Mouse (Mus musculus) CH12F3 (cell line): ENCODE results near the gene Ttc7b.

Source experiments
- in situ Hi-C: fragments of 300-500 bp; cut with MboI; formaldehyde crosslinking; loops from 2 replicates; pipeline ENCODE4 v1.14.3; 2020; ENCODE audit warnings: low sequenced_read_pairs

Gene Ttc7b

DNA sequence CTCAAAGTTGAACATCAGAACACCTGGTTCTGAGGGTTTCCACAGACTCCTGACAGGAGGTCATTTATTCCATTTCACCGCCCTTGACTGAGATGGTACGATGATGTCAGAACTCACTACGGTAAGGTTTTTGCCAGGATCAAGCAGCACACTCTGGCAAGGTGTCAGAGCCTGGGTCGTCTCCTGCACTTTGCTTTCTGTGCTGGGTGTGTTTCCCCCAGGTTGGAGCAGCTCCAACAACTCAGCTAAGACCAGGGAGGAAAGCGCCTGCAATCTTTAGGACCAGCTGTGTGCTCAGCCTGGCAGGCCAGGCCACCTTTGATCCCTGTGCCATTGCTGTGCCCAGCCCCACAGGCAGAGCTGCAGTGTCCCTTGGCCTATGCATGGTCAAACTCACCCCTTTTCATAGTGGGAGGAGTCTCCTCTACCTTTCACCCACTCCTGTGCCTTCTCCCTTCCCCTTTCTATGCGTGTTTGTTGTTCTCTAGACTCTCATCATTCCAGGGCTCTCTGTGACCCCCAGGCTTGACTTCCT lies 98.3 kb downstream of the Ttc7b start:
- in situ Hi-C loops, result no loop called here

DNA sequence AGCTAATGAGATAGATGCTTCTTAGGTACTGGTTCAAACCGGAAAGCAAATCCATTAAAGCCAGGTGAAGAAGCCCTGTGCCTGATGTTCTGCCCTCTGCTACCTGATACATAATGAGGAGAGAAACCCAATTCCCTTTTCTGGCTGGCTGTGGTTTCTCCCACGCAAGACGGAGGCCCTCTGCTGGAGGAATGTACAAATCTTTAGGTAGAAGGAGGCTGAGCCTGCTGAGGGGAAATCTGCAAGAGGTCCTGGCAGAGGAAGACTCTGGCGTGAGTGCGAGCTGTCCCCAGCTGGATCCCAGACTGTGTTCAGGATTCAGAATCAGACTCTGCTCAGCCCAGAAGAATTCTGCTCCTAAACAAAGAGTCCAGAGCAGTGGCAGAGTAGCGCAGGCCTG lies 99.1 kb downstream of the Ttc7b start:
- in situ Hi-C loops, result no loop called here

DNA sequence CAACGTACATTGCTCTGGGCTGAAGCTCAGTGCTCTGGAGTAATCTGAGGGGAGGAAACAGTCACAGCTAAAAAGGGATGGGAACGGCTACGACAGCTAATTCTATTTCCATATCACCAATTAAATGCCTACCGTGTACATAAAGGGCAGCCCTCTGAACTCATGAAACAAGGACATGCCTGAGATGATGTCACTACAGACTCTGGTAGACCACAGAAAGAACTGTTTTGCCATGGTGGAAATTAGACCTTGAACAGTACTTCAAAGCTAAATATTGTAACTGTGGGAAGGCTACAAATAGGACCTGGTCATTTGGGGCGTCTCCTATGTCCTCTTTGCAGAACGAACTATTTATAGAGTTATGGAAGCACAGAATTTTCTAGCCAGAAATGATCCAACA lies 99.7 kb downstream of the Ttc7b start:
- in situ Hi-C loops, result no loop called here

DNA sequence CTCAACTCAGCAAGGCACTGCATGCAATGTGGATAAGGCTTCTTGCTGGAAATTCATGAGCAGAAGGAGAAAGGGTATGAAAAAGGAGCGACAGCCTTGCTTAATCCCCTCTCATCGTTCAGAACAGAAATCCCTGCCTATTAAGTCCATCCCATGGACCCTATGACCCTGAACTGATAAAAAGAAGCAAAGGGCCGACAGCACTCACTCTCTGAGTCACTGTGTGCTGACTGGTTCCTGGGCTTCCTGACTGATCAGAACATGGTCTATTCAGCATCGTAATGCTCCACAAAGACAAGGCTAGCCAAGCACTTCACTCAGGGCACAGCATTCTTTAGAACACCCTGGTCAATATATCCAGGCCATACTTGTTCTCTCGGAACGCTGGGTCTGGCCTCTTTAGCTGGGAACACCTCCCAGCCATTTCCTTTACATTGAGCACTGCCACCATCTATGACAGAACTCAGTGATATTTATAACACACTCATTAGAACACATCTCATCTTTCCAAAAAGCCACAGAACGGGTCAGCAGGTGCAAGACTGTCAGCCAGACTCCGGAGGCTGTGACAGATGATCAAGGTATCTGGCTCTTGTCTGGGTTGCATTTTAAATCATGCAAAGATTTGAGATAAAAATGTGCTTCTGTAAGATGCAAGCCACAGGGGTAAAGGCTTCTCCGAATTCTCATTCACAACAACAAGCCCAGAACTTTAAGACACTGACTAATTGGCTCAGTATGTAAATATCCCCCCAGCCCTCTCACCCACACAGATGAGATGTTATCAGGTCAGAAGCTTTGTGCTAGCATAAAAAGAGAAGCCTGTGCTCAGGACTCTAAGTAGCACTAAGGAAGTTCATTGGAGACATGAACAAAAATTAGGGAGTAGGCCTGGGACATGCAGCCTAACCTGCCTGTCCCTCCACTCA lies 100.4 kb downstream of the Ttc7b start:
- in situ Hi-C loops, result no loop called here

DNA sequence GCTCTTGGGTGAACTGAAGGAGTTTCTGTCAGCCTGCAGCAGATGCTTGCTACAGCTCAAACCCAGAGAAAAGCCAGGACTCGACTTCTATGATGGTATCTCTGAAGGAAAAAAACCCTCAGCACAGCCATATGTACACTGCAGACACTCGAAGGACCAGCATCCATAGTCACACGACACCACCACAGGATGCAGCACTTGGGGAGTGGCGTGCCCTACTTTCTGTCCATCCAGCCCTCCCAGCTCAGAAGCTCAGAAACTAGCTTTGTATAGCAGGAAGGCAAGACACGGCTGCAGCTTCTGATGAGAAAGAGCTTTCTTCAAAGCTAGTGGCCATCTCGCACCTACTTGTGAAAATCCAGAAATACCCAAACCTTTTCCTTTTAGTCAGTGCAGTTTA lies 104.8 kb downstream of the Ttc7b start:
- in situ Hi-C loops, result no loop called here

DNA sequence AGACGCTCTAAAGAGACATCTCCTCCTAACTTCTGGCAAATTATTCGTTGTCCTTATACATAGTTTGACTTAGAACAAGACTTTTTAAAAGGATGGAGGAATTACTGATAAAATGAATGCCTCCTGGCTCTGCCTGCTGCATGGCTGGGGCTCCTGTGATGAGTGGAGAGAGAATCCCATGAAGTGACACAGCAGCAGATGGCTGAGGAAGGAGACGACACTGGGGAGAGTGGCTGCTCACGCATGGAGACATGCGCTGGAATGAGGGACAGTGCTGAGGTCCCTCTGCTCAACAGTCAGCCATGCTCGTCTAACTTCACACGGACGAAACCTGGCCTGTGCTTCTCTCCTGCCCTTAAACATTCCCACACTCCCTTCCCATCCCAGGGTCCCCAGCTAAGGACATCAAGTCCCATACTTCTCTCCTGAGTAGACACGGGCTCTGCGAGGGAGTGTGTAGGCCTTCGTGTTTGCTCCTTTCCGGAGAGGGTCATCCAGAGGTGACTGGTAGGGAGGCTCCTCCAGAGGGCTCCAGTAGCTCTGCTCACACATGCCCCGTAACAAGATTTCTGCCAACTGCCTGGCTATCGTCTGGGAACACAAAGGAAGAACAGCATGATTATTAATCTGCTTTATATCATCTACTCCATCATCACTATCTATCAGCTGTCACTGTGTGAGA lies 105.8 kb downstream of the Ttc7b start:
- in situ Hi-C loops, result no loop called here

DNA sequence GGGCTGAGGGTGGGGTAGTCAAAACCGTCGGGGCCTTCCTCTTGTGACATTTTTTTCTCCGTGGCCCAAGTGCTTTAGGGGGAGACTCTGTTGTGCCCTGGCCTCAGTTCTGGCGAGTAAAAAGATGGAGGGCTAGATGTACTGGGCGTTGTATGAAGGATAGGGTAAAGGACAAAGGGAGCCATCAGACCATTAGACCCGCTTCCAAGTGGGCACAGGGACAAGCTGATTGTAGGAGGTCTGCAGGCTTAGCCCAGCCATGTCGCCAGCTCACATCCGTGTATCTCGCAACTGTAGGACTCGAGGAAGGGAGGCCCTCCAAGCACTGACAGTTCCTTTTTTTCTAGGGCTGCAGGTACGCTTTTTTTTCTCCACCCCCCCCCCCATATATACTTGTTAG lies 111.9 kb downstream of the Ttc7b start:
- in situ Hi-C loops, result no loop called here

DNA sequence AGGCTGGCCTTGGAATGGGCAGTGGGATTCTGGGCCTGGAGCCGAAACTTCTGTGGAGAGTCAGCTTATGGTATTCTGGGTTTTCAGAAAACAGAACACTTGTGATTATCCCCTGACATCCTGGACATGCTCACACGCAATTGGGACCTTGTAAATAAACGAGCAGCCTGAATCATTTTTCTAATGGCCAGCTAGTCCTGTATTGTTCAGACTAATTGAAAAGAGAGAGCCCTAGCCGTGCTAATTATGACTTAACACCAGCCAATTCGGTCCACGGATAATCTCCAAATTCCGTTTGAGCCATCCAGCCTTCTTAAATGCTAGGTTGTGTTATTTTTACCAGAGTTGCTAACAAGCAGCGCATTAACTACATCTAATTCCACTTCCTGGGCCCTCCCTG lies 112.5 kb downstream of the Ttc7b start:
- in situ Hi-C loops, result no loop called here

DNA sequence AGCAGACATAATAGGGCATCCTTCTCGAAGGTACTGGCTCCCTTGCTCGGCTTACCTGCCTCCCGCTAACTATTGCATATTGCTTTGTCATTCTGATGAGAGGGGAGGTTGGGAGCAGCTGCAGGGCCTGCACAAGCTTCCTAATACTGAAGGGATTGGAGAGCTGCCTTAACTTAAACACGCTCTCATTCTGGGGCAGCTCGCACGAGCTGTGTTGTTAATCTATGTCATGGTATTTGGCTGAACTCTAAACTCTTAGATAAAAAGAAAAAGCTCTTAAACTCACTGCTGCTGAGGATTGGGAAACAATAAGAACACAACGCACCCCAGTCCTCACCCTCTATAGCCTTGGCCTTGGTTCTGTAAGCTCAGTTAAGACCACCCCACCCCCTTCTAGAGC lies 113.3 kb downstream of the Ttc7b start:
- in situ Hi-C loops, result no loop called here

DNA sequence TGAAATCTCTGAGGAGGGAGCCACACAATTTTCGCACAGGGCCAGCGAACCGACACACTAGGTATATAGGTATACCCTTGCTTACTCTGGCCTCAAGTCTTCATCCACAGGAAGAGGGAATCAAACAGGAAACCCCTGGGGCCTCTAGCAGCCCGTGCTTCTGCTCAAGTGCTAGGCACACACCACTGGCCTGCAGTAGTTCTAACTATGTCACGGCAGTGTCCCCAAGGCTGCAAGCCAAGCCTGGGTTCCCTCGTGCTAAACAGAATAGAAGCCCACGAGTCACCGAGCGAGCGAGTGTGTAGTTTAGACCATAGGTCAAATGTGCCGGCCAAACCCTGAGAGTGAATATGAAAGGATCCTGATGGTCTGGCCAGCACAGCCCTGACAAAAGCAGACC lies 114.5 kb downstream of the Ttc7b start:
- in situ Hi-C loops, result no loop called here

DNA sequence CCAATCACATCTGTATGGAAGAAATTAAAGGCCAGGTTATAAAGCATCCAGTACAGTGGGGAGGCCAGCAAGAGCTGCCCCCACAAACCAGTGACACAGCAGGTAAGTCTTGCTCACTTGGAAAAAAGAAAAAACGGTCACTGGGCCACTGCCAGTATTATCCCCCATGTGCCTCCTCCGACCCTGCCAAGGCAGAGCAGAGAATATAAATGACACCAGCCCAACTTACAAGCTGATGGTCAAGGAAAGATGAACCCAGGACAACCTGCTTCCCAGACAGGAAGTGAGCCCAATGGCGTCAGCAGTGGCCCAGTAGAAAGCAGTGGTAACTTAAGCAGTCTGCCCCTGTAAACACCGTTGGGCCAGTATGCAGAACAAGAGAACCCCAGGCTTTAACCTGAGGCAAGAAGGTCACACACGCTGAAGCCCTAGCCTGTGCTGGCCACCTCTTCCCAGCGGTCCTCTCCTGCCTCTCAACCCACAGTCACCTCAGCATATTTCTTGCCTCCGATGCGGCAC lies 115.1 kb downstream of the Ttc7b start:
- in situ Hi-C loops, result no loop called here

DNA sequence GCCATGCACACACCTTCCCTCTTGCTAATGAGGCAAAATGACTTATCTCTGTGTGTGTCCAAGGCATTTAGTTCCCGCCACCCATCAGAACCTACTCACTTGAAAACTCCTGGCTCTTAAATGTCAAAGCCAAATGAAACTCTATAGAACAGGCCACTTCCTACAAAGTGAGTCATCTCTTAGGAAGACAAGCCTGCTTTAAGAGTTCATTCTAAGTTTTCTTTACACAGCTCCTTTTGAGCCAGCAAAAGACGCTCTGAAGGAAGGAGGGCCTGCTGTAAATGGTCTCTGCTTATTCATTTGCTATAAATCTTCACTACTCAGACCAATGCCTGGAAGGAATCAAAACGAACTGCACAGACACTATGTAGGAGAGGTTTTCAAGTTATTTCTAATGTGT lies 116.2 kb downstream of the Ttc7b start:
- in situ Hi-C loops, result no loop called here

DNA sequence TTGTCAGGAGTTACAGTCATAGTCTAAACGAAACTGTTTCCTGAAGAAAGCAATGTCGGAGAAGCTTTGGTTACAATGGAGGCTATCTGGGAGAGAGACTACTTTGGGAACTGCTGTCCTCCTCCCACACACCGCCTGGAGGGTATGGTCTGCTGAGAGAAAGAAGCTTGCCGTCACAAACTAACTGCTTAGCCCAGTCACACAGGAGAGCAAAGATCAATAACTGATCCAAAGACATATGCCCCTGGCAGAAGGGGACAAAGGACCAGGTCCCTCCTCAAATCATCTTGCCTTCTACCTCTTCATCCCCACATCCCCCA lies 117.7 kb downstream of the Ttc7b start:
- in situ Hi-C loops, result no loop called here

DNA sequence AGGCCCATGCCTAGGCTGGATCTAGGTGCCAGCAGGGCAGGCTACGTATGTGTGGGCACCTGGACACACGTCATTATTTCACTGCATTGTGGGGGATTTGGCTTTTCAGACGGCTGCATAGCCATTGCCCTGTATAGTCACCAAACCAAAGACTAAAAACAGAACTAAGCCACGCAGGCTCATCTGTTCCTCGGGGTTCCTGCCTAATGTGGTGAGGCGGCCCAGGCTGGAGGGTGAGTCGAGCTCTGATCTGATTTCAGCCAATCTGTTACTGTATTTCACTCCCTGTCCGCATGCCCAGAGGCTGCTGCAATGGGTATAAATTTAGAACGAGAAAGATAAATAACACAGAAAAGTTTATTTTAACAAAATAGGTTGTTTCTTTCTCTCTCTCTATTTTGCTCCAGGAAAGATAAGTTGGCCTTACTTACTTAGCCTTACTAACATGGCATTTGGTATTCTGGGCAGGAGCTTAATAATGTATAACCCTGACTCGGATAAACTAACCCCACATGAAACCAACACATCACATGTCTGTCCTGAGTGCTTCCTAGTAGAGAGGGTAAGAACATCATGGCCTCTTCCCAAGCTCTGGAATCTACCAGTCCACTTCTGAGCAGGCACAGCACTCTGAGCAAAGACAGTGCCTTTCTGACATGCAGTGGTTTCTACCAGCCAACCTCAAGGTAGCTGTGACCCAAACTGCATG lies 118.2 kb downstream of the Ttc7b start:
- in situ Hi-C loops, result no loop called here

DNA sequence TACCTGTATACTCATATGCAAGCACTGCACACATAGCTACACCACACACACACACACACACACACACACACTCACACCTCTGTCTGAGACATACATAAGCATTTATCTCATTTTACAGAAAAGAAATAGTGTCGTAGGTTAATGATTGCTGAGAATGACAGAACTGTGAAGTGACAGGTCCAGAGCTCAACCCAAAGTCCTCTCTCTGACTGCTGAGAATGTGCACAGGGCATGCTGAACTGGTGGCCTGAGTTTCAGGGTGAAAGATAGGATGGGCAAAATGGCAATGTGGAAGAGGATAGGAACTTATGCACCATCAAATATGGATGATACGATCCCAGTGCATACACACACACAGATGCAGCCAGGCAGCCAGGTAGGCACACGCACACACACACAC lies 120.5 kb downstream of the Ttc7b start:
- in situ Hi-C loops, result no loop called here

DNA sequence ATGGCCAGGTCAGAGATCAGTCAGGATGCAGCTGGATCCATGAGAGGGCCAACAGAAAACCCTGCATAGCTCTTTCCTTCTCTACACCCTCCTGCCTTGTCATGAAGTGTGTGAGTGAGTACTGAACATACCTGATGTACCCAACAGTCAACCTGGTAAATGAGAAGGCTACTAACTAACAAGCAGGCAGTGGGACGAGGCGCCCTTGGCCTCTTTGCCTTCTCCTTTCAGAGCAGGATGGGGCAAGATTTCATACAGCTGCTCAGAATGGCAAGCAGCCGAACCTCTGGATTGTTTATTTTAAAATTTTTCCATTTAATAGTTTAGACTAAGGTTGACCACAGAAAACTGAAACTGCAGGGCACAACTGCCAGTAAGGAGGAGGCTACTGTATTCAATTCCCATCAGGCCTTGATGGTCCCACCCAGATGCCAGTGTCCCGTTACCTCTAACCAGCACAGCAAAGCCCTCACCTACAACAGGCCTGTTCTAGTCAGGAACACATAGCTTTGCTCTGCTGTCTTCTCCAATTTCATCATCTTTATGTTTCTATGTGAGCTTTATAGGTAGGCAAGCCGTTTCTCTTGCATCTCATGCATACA lies 121.4 kb downstream of the Ttc7b start:
- in situ Hi-C loops, result no loop called here

DNA sequence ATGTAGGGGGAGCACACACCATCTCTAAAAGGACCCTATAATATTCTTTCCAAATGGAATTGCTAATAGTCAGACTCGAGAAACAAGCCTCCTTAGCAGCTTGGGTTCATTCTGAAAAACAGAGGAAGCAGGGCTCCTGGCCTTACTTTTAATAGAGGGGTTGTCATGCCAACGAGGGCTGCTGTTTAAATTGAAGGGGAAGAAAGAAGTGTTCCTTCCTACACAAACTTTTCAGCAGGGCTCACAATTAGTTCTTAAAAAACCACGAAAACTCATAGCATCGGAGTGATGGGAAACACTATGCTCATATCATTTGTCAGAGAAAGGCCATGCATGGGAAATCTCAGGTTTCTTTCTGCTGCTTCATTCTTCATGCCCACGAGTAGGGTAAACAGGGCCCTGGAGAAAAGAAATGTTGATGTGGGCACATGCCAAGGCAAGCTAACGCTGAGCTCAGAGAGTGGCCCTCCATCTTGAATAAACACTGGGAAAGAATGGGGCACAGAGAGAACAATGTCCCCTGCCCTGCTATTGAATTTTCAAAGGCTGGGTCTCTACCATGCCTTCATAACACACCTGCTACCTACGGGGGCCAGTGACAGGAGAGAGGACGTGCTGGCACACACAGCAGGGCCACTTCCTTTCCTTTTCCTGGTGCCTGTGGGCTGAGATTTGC lies 122.2 kb downstream of the Ttc7b start:
- in situ Hi-C loops, result no loop called here

DNA sequence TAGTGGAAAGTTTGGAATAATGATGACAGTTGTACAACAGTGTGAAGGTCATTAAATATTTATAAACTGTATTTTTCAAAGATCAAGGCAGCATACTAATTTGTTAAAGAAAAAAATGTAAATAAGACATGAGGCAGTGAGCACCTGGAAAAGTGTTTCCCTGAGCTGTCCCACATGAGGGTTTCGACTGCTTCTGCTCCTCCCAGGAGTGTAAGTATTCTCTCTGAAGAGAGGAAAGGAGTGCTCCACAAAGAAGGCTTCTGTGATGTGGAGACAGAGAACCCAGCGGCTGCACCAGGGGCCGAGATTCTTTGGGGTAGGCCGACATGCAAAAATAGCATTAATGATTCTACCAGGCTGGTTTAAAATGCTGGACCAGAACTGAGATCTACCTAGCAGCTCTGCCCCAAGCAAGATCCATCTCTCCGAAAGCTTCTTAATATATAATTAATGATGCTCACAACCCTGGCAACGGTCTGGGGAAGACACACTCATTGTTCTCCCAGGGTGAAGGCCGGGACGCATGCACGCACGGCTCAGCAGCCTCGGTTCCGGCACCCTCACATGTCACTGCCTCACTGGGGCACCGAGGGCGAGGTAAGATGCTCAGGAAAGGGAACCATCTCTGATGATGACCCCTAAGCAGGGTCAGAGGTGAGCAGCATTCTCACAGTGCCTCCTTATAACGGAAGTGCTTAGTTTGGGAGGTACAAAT lies 123.0 kb downstream of the Ttc7b start:
- in situ Hi-C loops, result no loop called here

DNA sequence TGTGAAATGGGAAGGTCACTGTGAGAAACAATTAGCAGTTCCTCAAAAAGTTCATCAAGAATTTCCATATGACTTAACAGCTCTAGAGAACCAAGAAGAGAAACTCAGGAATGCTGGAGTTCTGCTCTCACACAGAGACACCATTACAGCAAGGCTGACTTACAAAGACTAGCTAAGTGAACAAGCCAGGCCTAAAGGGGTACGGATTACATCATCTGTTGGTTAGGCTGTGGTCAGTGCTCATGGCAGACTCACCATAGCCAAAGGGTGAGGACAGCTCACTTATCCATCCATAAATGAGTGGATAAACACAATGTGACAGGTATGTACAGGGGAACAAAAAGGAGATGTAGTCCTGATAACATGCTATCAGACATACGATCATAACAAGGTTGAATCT lies 123.8 kb downstream of the Ttc7b start:
- in situ Hi-C loops, result no loop called here

DNA sequence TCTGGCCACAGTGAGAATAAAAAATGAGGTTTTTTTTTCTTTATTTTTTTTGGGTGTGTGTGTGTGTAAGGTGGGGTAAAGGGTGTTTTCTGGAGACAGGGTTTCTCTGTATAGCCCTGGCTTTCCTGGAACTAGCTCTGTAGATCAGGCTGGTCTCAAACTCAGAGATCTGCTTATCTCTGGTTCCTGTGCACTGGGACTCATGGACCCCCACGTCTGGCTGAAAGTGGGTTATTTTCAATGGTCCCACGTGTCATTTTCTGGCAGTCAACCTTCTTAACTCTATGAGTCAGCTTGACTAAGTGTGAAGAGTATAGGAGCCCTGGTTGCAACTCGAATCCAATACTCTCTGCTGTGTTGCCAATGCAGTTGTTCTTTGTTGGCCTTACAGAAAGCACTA lies 127.1 kb downstream of the Ttc7b start:
- in situ Hi-C loops, result no loop called here
